Mouse (Mus musculus): ENCODE measurements around the gene Fry. TPM values are rescaled to one million over a fixed set of nuclear protein-coding genes. Genes with fewer than 3 reads are reported as not detected.

Gene Fry
- total RNA-seq, 2 experiments from 2014 or later = 74.1 to 86.7 TPM

DNA sequence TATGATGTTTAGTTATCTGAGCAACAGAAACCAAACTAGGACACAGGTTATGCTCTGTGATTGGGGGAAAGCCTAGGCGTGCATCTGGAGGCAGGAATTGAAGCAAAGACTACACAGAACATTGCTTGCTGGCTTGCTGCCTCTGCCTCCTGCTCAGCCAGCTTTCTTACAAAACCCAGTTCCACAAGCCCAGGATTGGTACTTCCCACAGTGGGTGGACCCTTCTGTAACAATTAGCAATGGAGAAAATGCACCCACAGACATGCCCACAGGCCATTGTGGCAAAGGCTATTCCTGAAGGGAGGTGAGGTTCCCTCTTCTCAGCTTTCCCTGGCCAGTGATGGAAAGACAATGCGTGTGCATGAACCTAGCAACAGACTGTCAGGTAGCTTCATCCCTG is 4.1 kb downstream of the Fry start:
- no peak for DNase-seq
- intact Hi-C loops (cut with DNase I; ENCODE audit: low total_unique reads) = no loop called here

DNA sequence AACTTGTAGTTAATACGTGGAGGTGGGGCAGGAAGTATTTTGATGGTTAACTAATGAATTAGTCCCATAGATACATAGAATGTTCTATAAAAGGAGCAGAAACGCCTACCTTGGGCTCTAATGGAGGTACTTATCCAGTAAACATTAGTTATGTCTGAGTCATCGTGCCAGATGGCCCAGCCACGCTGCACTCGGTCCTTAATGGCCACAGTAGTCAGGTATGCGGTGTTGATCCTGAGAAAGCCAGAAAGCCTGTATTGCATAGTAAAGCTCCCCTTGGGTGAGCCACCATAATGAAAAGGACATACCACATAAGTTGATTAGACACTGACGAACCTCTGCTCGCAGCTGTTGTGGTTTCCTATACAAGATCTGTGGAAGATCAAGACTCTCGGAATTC is 7.5 kb downstream of the Fry start:
- no peak for DNase-seq
- intact Hi-C loops (cut with DNase I; ENCODE audit: low total_unique reads) = no loop called here

DNA sequence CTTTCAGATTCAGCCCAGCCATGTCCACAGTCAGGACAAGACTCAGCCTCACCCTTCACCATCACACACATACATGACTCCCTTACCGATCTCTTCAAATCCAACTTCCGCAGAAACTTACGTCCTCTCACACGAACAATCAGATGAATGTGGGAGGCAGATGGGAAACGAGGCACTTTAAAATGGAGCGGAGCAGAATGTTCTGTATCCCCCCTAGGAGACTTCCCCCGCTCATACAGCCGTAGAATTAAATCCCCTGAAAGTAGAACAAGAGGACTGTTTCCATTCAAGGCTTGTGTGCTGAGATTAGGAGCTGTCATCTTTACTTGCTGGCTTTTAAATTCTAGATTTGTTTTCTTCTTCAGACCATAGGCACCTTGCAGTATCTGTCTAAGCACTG is 10.0 kb downstream of the Fry start:
- no peak for DNase-seq
- intact Hi-C loops (cut with DNase I; ENCODE audit: low total_unique reads) = no loop called here

DNA sequence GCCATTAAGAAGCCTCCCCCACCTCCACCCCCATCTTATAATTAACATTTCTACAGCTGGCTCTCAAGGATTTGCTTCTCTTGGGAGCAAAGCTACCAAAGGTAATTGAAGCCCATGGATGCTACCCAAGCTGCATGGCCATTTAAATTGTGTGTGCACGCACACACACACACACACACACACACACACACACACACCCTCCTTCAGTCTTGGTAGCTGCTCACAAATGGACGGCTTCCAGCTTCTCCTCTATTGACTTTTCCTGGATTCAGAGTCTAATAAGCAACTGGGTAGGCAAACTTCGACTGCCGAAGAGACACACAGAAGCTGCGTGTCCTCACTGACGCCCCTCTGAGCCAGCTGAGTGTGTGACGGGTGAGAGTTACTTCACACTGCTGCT is 11.7 kb downstream of the Fry start:
- no peak for DNase-seq

DNA sequence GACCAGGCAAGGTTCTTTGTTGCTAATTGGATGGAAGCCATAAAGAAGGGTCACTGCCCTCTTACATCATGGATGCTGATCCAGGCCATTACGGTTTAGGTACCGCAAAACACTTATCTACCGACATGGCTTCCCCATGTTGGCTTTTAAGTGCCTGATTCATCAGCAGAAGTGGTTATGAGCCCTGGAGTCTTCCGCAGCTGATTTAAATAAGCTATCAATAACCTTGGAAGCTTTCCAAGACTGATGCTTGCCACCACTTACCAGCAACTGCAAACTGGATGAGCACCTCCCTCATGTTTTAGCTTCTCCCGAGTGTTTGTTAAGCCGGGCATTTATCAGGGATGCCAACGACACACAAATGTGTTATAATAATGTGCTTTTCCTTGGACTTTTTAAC is 12.7 kb downstream of the Fry start:
- no peak for DNase-seq
- intact Hi-C loops (cut with DNase I; ENCODE audit: low total_unique reads) = no loop called here

More for the DNA sequence above, 11.7 kb downstream of the Fry start:
- intact Hi-C loops (cut with DNase I; ENCODE audit: low total_unique reads) = no loop called here

DNA sequence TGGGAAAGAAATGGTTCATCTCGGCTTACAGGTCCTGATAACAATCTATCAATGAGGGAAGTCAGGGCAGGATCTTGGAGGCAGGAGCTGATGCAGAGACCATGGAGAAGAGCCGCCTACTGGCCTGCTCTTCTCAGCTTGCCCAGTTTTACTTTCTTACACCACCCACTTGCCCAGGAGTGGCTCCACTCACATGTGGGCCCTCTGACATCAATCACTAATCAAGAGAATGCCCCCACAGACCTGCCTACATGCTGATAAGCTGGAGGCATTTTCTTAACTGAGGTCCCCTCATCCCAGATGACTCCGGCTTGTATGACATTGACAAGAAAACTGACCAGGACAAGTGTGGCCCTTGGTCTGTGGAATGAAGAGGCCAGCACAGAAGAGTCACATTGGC is 16.2 kb downstream of the Fry start:
- intact Hi-C loops (cut with DNase I; ENCODE audit: low total_unique reads) = no loop called here
- DNase-seq = no peak

DNA sequence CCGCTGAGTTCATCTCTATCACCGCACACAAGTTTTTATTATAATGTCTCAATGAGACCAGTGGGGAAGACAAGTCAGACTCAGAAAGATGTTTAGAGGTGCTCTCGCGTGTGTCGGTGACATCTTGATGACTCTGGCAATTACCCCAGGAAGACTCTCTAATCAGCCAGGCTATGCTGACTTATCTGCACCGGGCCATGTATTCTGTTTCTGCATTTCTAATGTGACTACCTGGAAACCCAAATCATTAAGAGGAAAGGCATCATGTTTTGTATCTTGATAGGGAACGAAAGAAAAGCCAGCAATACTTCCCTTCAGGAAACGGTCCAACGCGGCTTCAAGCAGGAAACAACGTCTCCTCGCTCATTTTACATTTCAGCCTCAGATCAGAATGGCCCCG is 17.1 kb downstream of the Fry start:
- DNase-seq = no peak
- intact Hi-C loops (cut with DNase I; ENCODE audit: low total_unique reads) = no loop called here

DNA sequence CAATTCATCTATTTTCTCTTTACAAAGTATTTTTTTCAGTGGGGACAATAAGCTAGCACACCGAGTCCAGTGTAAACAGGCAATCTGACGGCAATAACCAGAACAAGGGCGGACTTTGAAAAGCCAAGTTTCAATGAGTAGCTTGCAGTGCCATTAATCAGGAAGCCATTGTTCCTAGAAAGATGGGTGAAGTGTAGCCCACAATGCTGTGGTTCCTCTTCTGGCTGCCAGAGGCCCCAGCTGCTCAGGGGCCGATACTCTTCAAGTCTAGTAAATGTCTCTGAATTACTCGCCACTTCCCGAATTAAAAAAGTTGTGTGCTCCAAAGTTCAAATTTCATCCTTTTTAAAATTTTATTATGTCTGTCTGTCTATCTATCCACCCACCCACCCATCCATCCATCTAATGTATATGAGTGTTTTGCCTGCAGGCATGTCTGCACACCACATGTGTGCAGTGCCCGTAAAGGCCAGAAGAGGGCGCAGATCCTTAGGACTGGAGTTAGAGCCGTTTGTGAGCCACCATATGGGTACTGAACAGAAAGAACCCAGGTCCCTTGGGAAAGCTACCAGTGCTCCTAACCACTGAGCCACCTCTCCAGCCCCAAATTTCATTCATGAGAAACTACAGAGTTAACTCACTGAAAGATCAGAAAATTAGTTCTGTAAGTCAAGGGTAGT is 19.5 kb downstream of the Fry start:
- no peak for DNase-seq
- intact Hi-C loops (cut with DNase I; ENCODE audit: low total_unique reads) = no loop called here

DNA sequence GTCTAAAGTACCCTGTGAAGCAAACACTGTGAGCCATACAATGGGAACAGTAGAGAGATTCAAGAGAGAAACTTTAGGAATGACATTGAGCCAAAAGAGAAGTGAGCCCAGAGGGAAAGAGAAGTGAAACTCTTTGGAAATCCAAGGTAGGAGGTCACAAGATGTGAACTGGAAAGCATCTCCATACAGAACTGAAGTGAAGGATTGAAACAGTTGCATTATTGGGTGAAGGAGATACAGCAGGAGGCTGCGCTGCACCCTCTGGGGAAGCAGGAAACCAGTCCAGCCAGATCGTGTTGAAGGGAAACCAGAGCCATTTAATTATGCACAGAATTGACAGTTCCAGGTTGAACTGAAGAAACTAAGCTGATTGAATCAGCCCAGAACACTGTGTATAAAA is 22.1 kb downstream of the Fry start:
- no peak for DNase-seq
- intact Hi-C loops (cut with DNase I; ENCODE audit: low total_unique reads) = no loop called here

DNA sequence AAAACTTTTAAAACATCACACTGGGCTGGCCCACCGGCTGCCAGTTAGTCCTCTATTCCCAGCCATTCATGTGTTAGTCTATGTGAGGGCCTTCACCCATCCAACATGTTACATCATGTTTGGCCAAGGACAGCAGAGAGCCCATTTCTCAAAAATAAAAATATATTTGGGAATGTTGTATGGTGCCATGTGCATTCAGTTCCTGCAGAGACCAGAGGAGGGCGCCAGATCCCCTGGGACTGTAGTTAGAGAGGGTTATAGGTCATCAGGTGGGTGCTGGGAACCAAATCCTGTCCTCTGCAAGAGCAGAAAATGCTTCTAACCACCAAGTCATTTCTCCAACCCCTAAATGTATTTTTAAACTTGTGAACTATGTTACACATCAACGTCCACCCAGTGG is 27.5 kb downstream of the Fry start:
- intact Hi-C loops (cut with DNase I; ENCODE audit: low total_unique reads) = no loop called here
- no peak for DNase-seq

DNA sequence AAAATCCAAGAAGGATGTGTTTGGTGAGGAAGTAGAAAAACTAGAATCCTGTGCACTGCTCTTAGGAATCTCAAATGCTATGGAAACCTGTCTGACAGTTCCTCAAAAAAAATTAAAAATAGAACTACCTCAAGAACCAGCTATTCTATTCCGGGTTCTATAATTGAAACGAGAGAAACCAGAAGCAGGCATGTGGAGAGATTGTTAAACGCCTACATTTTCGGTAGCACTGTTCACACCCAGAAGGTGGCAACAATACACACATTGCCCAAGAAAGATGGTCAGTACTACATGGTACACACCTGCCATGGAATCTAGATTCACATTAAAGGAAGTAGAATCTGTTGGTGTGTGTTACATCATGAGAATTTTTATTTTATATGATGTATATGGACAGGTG is 28.2 kb downstream of the Fry start:
- DNase-seq = no peak
- intact Hi-C loops (cut with DNase I; ENCODE audit: low total_unique reads) = no loop called here

DNA sequence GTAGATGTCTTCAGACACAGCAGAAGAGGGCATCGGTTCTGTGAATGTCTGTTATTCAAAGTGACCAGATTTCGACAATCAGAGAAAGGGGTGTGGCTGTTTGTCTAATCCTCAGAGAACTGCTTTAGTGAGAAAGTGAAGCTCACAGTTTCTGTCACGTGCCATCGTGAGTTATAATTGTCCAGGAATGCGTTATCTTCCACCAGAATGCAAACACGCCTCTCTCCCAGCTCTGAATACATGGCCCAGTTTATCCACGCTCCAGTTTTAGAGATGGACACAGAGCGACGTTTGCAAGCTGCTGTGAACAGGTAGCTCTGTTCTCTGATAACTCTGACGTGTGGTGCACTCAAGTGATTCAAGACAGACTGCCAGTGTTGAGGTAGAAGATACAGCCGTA is 31.3 kb downstream of the Fry start:
- intact Hi-C loops (cut with DNase I; ENCODE audit: low total_unique reads) = loop anchor here (5.0 kb wide), 1 partner anchor 37 kb away; no protein-coding TSS in a partner anchor
- no peak for DNase-seq

DNA sequence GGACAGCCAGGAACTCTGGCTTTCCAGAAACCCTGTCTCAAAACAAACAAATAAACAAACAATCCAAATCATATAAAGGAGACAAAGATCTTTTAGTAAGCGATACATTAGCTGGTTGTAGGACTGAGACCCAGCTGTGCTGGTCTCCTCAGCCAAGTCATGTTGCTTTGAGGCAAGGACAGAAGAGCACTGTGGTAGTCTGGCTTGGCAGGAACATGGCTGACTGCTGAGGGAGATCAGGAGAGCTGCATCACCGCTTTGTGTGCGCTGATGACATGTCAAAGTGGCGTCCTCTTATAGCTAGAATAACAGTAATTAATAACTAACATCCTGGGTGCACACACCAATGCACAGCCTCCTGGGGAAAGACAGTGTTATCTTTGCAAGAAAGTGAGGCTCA is 32.5 kb downstream of the Fry start:
- DNase-seq = no peak
- intact Hi-C loops (cut with DNase I; ENCODE audit: low total_unique reads) = loop anchor here (5.0 kb wide), 1 partner anchor 39 kb away; no protein-coding TSS in a partner anchor

DNA sequence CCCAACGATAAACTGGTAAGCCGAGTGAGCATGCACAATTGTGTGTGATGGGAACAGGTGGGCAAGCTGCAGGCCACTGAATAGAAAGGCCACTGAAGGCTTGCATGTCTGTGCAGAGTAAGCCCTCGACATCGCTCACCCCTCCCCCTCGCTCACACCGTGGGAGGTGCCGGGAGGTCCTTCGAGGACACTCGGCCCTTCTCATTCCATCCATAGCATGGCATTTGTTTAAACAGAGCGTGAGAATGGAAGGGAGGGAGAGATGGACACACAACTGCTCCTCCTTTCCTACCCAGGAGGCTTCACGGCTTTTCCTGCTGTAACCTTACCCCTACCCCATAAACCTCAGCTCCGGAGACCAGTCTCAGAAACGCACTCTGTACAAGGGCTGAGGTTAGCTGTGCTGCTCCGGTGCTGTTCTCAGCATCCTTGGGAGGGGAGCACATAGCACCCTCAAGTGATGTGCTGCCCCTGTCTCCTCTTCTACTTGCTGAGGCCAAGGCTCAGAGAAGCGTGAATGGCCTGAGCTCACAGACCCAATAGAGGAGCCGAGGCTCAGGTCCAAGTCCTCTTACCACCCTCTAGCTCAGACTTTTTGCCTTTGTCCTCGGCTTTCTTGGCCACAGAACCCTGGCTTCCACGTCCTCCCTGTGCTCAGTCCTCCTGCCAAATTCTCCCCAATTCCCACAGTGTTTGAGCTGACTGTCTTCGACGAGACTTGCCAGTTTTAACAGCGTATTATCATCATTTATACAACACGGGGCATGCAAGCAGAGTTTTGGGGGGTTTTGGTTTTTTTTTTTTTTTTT is 33.8 kb downstream of the Fry start:
- DNase-seq = peak; percentile 64
- intact Hi-C loops (cut with DNase I; ENCODE audit: low total_unique reads) = loop anchor here (2.0 to 5.0 kb wide), 2 partner anchors 40 to 55 kb away; no protein-coding TSS in a partner anchor

DNA sequence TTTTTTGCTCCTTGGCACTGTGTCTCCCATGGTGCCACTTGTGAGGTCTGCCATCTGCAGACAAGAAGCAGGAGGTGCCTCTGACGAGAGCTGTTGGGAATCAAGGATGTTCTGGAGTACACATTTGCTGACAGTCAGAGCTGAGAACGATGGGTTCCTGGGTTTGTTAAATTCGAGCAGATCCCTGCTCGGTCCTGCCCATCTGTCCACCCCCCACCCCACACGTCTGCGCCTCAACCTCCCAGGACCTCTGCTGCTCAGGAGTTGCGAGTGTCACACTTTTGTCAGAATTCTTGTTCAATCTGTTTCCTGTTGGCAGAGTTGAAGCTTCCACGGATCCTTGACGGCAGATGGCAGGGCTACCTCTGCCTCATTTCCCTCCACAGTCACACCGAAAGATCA is 34.4 kb downstream of the Fry start:
- intact Hi-C loops (cut with DNase I; ENCODE audit: low total_unique reads) = loop anchor here (2.0 to 5.0 kb wide), 2 partner anchors 41 to 56 kb away; no protein-coding TSS in a partner anchor
- no peak for DNase-seq

DNA sequence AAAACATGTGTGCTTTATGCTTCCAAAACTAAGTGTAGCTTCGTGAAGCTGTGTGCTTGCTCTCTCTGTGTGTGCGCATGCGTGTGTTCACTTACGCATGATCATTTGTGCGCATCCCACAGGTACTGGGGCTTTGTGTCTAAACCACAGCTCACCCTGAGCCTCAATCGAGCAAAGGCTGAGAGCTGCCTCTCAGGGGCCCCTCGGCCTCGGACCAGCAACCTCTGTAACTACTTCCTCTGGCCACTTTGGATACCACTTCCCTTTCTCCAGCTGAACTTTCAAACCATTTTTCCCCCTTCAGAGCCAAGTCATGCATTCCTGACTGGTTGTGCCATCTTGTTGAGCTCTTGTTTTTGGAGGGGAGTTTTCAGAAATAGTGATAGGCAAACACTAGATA is 36.9 kb downstream of the Fry start:
- no peak for DNase-seq
- intact Hi-C loops (cut with DNase I; ENCODE audit: low total_unique reads) = no loop called here

DNA sequence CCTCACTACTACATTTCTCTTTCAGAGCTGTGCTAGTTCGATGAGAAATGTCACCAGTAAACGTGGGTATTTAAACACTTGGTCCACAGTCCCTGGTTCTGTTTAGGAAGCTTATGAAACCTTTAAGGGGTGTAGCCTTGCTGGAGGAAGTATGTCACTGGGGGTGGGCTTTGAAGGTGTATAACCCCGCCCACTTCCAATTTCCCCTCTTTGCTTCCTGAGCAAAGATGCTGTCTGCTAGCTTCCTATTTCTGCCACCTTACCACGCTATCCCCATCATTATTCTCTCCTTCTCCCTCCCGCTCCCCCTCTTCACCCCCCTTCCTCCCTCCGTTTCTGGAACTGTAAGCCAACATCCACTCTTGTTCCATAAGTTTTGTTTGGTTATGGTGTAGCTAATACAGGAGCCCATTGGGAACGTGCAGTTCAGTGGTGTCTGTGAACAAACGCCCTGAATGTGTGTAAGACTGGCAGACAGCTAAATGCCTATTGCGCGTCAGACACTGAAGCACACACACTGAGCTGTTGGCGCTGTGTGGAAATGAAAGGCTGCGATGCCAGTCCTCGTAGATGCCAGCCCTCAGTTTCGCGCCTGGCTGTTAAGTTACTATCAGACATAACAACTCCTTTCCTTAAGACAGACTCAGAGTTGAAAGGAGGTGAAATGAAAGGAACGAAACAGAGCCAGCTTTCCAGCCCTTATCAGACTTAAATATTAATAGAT is 37.8 kb downstream of the Fry start:
- intact Hi-C loops (cut with DNase I; ENCODE audit: low total_unique reads) = no loop called here
- DNase-seq = no peak

DNA sequence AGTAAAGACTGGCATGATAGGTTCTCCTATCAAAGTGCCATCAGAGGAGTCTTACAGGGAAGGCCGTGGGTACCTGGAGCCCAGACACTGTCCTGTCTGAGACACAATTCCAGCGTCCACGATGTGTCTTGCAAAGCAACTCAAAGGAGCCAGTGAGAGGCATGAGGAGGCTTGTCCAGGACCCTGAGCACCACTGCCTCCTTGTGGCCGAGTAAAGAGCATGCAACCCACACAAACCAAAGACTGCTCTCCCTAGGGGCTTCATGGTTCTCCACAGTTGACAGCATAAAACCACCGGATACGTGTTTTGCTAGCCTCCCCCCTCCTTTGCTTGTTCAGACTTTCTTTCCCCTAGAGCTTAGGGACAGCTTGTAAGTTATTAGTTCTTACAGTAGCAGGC is 39.2 kb downstream of the Fry start:
- DNase-seq = peak; percentile 38

DNA sequence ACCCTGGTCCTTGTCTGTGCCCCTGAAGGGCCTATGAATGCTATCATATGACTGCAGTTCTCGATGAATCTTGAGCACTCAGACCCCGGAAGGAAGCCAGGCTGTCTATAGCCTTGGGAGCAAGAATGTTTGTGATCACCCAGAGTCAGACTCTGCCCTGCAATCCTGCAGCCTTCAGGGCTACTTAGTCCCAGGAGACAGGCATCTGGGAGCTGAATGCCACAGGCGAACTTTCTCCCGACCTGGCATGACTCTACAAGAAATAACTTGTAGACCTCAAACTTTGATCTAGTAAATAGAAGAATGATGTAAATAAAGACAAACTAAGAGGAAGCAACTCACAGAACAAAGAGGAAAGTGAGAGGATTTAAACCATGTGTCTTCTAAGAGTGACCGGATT is 40.7 kb downstream of the Fry start:
- no peak for DNase-seq
- intact Hi-C loops (cut with DNase I; ENCODE audit: low total_unique reads) = no loop called here

More for the DNA sequence above, 39.2 kb downstream of the Fry start:
- intact Hi-C loops (cut with DNase I; ENCODE audit: low total_unique reads) = no loop called here

DNA sequence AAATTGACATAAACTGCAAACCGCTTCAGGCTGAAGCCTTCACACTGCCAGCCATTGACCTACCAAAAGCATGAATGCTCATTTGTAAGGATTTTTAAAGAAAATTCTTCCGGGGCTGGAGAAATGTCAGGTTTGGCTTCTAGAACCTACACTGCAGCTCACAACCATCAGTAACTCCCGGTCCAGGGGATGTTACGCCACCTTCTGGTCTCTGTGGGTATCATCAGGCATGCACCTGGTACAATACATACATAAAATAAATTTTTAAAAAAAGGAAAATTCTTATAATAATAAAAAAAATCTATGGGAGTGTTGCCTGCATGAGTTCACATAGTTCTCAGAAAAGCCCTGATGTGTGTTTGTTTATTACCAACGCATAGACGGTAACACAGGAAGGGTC is 42.7 kb downstream of the Fry start:
- intact Hi-C loops (cut with DNase I; ENCODE audit: low total_unique reads) = no loop called here
- DNase-seq = no peak

Measured in gastrocnemius, postnatal 14 days (tissue).